Mouse (Mus musculus) G1E (cell line): ENCODE measurements around the gene Gm20422. TPM values are rescaled to one million over a fixed set of nuclear protein-coding genes. Genes with fewer than 3 reads are reported as not detected.

ENCODE experiments used
- ATAC-seq: 2 replicates; pipeline ENCODE4 v1.8.0; 2016; ENCODE audit warnings: mild to moderate bottlenecking; ENCODE audit not compliant: insufficient number of reproducible peaks, poor library complexity, low FRiP score, severe bottlenecking; ENCODE audit errors: extremely low read depth
- DNase-seq: peaks from one replicate; pipeline ENCODE4 v3.0.0; 2012; ENCODE audit warnings: low spot score
- H3K27me3 ChIP-seq: 2 replicates; pipeline ENCODE4 v1.6.1; 2012; ENCODE audit warnings: mild to moderate bottlenecking, low read length, inconsistent platforms; ENCODE audit not compliant: insufficient read depth
- H3K36me3 ChIP-seq: replicated peaks from 2 replicates; pipeline ENCODE3; 2012; ENCODE audit warnings: mild to moderate bottlenecking, inconsistent platforms
- H3K4me1 ChIP-seq: 2 replicates; pipeline ENCODE4 v1.6.1; 2012; ENCODE audit warnings: low read depth, low read length, inconsistent platforms, mixed read lengths; ENCODE audit not compliant: insufficient read depth
- H3K4me3 ChIP-seq: 2 replicates; pipeline ENCODE4 v1.5.1; 2012; ENCODE audit warnings: low read depth, mild to moderate bottlenecking, inconsistent platforms, low read length, moderate library complexity, mixed read lengths
- H3K9me3 ChIP-seq: replicated peaks from 2 replicates; pipeline ENCODE4 v1.6.1; 2012; ENCODE audit warnings: inconsistent platforms
- CTCF ChIP-seq: IDR thresholded peaks from 2 replicates; pipeline ENCODE4 v1.5.1; 2012; ENCODE audit warnings: low read depth, low read length, inconsistent platforms, mixed read lengths
- GATA1 ChIP-seq: IDR thresholded peaks from 2 replicates; pipeline ENCODE4 v1.6.1; 2012; ENCODE audit warnings: borderline replicate concordance, low read length, inconsistent platforms, mixed read lengths
- GATA2 ChIP-seq: IDR thresholded peaks from 2 replicates; pipeline ENCODE4 v1.6.1; 2012; ENCODE audit warnings: low read depth, low read length, inconsistent platforms, borderline replicate concordance
- POLR2AphosphoS5 ChIP-seq: IDR thresholded peaks from 2 replicates; pipeline ENCODE4 v1.6.1; 2012; ENCODE audit warnings: low read depth, low read length, inconsistent platforms; ENCODE audit not compliant: insufficient replicate concordance
- TAL1 ChIP-seq: conservative IDR thresholded peaks from 2 replicates; pipeline ENCODE4 v1.6.1; 2012; ENCODE audit warnings: low read depth, low read length, inconsistent platforms, mixed read lengths
- polyA plus RNA-seq: library from polyadenylated mRNA; stranded (reverse); fragments of >175 nt; gene quantifications from 2 replicates; pipeline ENCODE4 v1.2.3, GENCODE M21; 2012
- total RNA-seq, 2 experiments: library from RNA; stranded (forward) in 1 of 2; stranded (reverse) in 1 of 2; fragments of 200-1000 nt in 1 of 2; fragments of >200 nt in 1 of 2; fragmentation: Nextera tagmentation in 1 of 2; gene quantifications; 2 replicates each; pipeline ENCODE4 v1.2.3; 2014 to 2017

The Gm20422 gene
- total and polyA plus RNA-seq, 3 experiments: 0.38 to 1.4 TPM; not detected in 1

GRCm38 (mm10) chr8:69794901-69795300 lies 20.2 kb upstream of the Gm20422 start:
- no peak for ATAC-seq
- TF ChIP-seq CTCF (no peak), POLR2AphosphoS5 (no peak), GATA2 (no peak), TAL1 (no peak), GATA1 (no peak)
- peaks cover 79% of the 10 kb centered on the region for H3K36me3 ChIP-seq
- no peaks in the 10 kb centered on the region for H3K9me3 ChIP-seq
- H3K27me3 ChIP-seq: no peaks in the 10 kb centered on the region
- peaks cover 30% of the 10 kb centered on the region for H3K4me1 ChIP-seq
- no peak overlapping the region for H3K4me3 ChIP-seq
- DNase-seq: no peak

- peaks cover 38% of the 10 kb centered on the region for H3K4me1 ChIP-seq
Observed at GRCm38 (mm10) chr8:69794096-69794495, 19.4 kb upstream of the Gm20422 start.

GRCm38 (mm10) chr8:69793666-69794065 lies 19.0 kb upstream of the Gm20422 start:
- H3K36me3 ChIP-seq: peaks cover 71% of the 10 kb centered on the region
- ATAC-seq: no peak
- H3K4me1 ChIP-seq: peaks cover 41% of the 10 kb centered on the region
- DNase-seq: no peak
- no peak overlapping the region for H3K4me3 ChIP-seq
- TF ChIP-seq GATA2 (no peak), CTCF (no peak), POLR2AphosphoS5 (no peak), TAL1 (no peak), GATA1 (no peak)
- no peaks in the 10 kb centered on the region for H3K9me3 ChIP-seq
- no peaks in the 10 kb centered on the region for H3K27me3 ChIP-seq

More at GRCm38 (mm10) chr8:69794096-69794495, 19.4 kb upstream of the Gm20422 start:
- Histone ChIP-seq H3K4me3 (no peak overlapping the region), H3K27me3 (no peaks in the 10 kb centered on the region), H3K9me3 (no peaks in the 10 kb centered on the region), H3K36me3 (peaks cover 73% of the 10 kb centered on the region)
- DNase-seq: no peak
- no peak for ATAC-seq
- TF ChIP-seq GATA1: no peak
- no peak for TF ChIP-seq POLR2AphosphoS5
- TF ChIP-seq TAL1: no peak
- no peak for TF ChIP-seq GATA2
- no peak for TF ChIP-seq CTCF

GRCm38 (mm10) chr8:69791415-69792068 lies 16.9 kb upstream of the Gm20422 start:
- ATAC-seq (no peak), DNase-seq (peak; percentile 73)
- TF ChIP-seq TAL1 (no peak), GATA2 (no peak), CTCF (no peak), GATA1 (no peak), POLR2AphosphoS5 (no peak)
- H3K4me1 ChIP-seq: peaks cover 35% of the 10 kb centered on the region
- H3K9me3 ChIP-seq: no peaks in the 10 kb centered on the region
- peaks cover 50% of the 10 kb centered on the region for H3K36me3 ChIP-seq
- no peaks in the 10 kb centered on the region for H3K27me3 ChIP-seq
- H3K4me3 ChIP-seq: peak overlapping the region; percentile 100

- TF ChIP-seq TAL1: no peak
- no peak for TF ChIP-seq POLR2AphosphoS5
- no peak for TF ChIP-seq GATA1
- TF ChIP-seq CTCF: no peak
- no peak for TF ChIP-seq GATA2
- peaks cover 35% of the 10 kb centered on the region for H3K4me1 ChIP-seq
Observed at GRCm38 (mm10) chr8:69790773-69791367, 16.2 kb upstream of the Gm20422 start, which contains the start of the genes Atp13a1 and Zfp866. TSS of gene Atp13a1 (plus strand) at chr8:69791163. TSS of gene Zfp866 (minus strand) at chr8:69791178.

GRCm38 (mm10) chr8:69790364-69790763 lies 15.7 kb upstream of the Gm20422 start:
- Histone ChIP-seq H3K4me1 (peaks cover 35% of the 10 kb centered on the region), H3K4me3 (peak overlapping the region; percentile 100), H3K9me3 (no peaks in the 10 kb centered on the region), H3K27me3 (no peaks in the 10 kb centered on the region), H3K36me3 (peaks cover 38% of the 10 kb centered on the region)
- ATAC-seq: no peak
- DNase-seq: no peak
- TF ChIP-seq TAL1 (no peak), GATA1 (no peak), GATA2 (no peak), CTCF (no peak), POLR2AphosphoS5 (no peak)

More at GRCm38 (mm10) chr8:69790773-69791367, 16.2 kb upstream of the Gm20422 start, which contains the start of the genes Atp13a1 and Zfp866:
- ATAC-seq (peak; percentile 85), DNase-seq (peak; percentile 86)
- Histone ChIP-seq H3K9me3 (no peaks in the 10 kb centered on the region), H3K4me3 (peak within 1 kb of the TSS; percentile 100), H3K27me3 (no peaks in the 10 kb centered on the region), H3K36me3 (peaks cover 43% of the 10 kb centered on the region)
